Mouse (Mus musculus) kidney, embryonic 14.5 days (tissue): ENCODE results near the gene Atf1. TPM values are rescaled to one million over a fixed set of nuclear protein-coding genes. Genes with fewer than 3 reads are reported as not detected.

Experiments
- ATAC-seq: fragments of 200-750 bp; cut with Nextera tagmentation; 2 replicates; pipeline ENCODE4 v1.8.0; 2017; ENCODE audit warnings: moderate number of reproducible peaks, mild to moderate bottlenecking, moderate TSS enrichment, moderate library complexity; ENCODE audit not compliant: low FRiP score, low TSS enrichment
- H3K27ac ChIP-seq: fragments of 300-500 bp; sonication (generic); 2 replicates; pipeline ENCODE4 v1.5.1; 2014; ENCODE audit warnings: low read depth, mild to moderate bottlenecking, low read length, moderate library complexity, mixed read lengths
- H3K27me3 ChIP-seq: fragments of 300-500 bp; sonication (generic); 2 replicates; pipeline ENCODE4 v1.6.1; 2014; ENCODE audit warnings: mild to moderate bottlenecking, low read length; ENCODE audit not compliant: control insufficient read depth, insufficient read depth
- H3K36me3 ChIP-seq: fragments of 300-500 bp; sonication (generic); 2 replicates; pipeline ENCODE4 v1.6.1; 2014; ENCODE audit warnings: low read length, mixed read lengths; ENCODE audit not compliant: control insufficient read depth, insufficient read depth
- H3K4me1 ChIP-seq: fragments of 300-500 bp; sonication (generic); 2 replicates; pipeline ENCODE4 v1.6.1; 2014; ENCODE audit warnings: low read length, mixed read lengths; ENCODE audit not compliant: control insufficient read depth, insufficient read depth
- H3K4me2 ChIP-seq: fragments of 300-500 bp; sonication (generic); replicated peaks from 2 replicates; pipeline ENCODE4 v1.6.1; 2014; ENCODE audit warnings: low read depth, mild to moderate bottlenecking, low read length
- H3K4me3 ChIP-seq: fragments of 300-500 bp; sonication (generic); 2 replicates; pipeline ENCODE4 v1.5.1; 2014; ENCODE audit warnings: mild to moderate bottlenecking, low read length
- H3K9ac ChIP-seq: fragments of 300-500 bp; sonication (generic); 2 replicates; pipeline ENCODE4 v1.6.1; 2014; ENCODE audit warnings: low read depth, mild to moderate bottlenecking, low read length, moderate library complexity
- H3K9me3 ChIP-seq: fragments of 300-500 bp; sonication (generic); 2 replicates; pipeline ENCODE4 v1.6.1; 2016; ENCODE audit warnings: low read length; ENCODE audit not compliant: control insufficient read depth
- WGBS: fragments of 180-500 bp; shearing (Covaris S2); extraction: QIAGEN DNeasy Blood & Tissue Kit; methylation state at CpG from one replicate; pipeline ENCODE4 v1.1.7; 2014; 5-methylcytosine and 5-hydroxymethylcytosine counted together
- polyA plus RNA-seq: library from polyadenylated mRNA; unstranded; fragments of >200 nt; fragmentation: Nextera tagmentation; extraction: Ambion mirVana; gene quantifications from 2 replicates; pipeline ENCODE4 v1.2.1, GENCODE M21; 2014

Gene Atf1
- 48.4 and 57.8 TPM in 2 replicates for polyA plus RNA-seq

DNA sequence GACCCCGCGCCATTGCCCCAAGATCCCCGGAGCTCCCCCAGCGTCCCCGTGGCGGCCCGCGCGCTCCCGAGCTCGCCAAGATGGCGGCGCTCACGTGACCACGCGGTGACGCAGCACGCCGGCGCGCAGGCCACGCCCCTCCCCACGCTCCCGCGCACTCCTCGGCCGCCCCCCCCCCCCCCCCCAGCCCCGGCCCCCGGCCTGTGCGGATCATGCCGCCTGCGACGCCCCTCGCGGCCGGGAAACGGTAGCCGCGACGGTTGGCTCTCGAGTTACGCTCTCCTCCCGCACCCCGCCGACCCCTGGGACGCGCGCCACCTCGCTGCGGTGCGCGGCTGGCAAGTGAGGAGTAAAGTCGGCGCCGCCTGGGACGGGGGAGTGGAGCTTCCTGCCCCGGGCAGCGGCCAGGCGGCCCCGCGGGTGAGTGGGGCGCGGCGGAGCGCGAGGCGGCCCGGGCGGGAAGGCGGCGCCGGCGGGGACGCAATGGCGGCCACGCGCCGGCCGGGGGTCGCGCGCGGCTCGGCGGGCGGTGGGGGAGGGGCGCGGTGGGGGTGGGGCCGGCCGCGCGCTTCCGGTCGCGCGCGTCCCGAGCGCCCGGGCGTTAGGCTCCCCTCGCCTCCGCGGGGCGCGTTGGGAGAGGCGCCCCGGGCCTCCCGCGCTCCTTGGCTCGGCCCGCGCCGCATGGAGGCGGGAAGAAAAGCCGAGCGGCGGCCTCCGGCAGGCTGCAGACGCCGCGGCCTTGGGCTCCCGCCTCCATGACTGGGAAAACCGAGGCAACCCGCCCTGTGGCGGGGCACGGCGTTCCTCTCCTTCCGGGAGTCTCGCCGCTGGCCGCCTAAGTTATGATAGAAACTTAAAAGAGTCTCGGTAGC, at the start of gene Atf1:
TSS of gene Atf1 (plus strand) at position 157 of the 872 bp plus-strand sequence.
- Histone ChIP-seq H3K9ac (peak within 1 kb of the TSS; percentile 99), H3K27me3 (no peaks in the 10 kb centered on the region), H3K27ac (peak within 1 kb of the TSS; percentile 100), H3K4me3 (peak within 1 kb of the TSS; percentile 86), H3K4me1 (peaks cover 9% of the 10 kb centered on the region; the same call in 1 of the 2 replicates), H3K36me3 (peaks cover under 1% of the 10 kb centered on the region; the same call in 1 of the 2 replicates), H3K4me2 (peak within 1 kb of the TSS; percentile 77), H3K9me3 (peaks cover 8% of the 10 kb centered on the region; the same call in 1 of the 2 replicates)
- peak; percentile 90 for ATAC-seq
- WGBS = under 1% methylated on average over 97 of the region's 133 CpGs

DNA sequence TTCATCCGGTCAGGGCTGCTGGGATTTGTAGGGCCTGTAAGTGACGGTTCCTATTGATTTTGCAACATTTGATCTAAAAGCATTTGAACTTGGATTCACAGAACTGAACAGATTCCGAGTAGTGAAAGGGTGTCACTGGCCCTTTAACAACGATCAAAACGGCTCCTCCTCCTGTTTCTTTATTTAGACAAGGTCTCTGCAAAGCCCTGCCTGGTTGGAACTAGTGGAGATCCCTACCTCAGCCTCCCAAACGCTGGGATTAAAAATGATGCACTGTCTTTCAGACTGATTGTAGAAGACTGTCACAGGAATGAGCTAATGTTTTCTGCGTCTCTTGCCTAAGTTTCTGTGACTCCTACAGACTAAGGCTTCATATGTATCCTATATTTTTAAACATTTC, 49.1 kb upstream of the Atf1 start:
- WGBS = 56% methylated on average over 7 of the region's 7 CpGs
- Histone ChIP-seq H3K9me3 (no peaks in the 10 kb centered on the region), H3K27ac (no peak overlapping the region), H3K9ac (no peak overlapping the region), H3K4me2 (no peak overlapping the region), H3K27me3 (no peaks in the 10 kb centered on the region), H3K4me3 (no peak overlapping the region), H3K4me1 (no peaks in the 10 kb centered on the region), H3K36me3 (peaks cover 63% of the 10 kb centered on the region)
- ATAC-seq = no peak

DNA sequence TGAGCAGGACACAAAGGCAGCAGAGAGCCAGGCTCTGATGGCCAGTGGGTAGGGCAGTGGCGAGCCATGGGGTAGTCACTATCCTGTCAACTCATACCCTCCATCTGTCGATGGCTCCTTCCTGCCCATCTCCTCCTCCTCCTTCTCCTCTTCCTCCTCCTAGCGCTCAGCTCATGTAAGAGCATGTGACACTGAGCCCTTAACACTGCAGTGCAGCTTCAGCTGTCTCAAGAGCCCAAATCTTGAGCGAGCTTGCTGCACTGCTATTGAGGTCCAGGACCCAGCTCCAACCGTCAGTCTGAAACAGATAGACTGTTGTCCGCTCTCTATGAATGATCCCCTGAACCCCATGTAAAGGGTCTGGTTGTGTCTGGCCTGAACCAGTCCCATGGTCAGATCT, 47.9 kb upstream of the Atf1 start:
- no peak overlapping the region for H3K9ac ChIP-seq
- H3K4me2 ChIP-seq = no peak overlapping the region
- no peaks in the 10 kb centered on the region for H3K4me1 ChIP-seq
- 96% methylated on average over 6 of the region's 6 CpGs for WGBS
- H3K27me3 ChIP-seq = no peaks in the 10 kb centered on the region
- H3K4me3 ChIP-seq = no peak overlapping the region
- H3K9me3 ChIP-seq = no peaks in the 10 kb centered on the region
- H3K27ac ChIP-seq = no peak overlapping the region
- ATAC-seq = no peak
- peaks cover 62% of the 10 kb centered on the region for H3K36me3 ChIP-seq

DNA sequence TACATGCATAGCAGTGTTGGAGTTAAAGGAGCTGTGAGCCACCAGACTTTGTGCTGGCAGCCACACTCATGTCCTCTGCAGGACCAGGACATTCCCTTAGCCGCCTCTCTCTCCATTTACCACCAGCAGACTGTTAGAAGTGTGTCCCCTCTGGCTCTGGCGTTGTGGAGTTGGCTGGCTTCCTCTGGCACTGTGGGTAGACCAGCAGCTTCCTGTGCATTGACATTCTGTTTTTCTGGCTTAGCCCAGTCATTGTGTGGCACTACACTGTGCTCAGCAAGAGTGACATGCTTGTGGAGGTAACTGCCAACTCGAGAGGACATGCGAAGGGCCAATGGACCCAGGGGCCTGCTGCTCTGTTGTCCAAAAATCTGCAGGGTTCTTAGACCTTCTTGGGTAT, 47.4 kb upstream of the Atf1 start:
- no peak overlapping the region for H3K9ac ChIP-seq
- no peaks in the 10 kb centered on the region for H3K4me1 ChIP-seq
- no peaks in the 10 kb centered on the region for H3K27me3 ChIP-seq
- 90% methylated on average over 4 of the region's 4 CpGs for WGBS
- ATAC-seq = no peak
- H3K9me3 ChIP-seq = no peaks in the 10 kb centered on the region
- H3K4me3 ChIP-seq = no peak overlapping the region
- H3K27ac ChIP-seq = no peak overlapping the region
- peaks cover 59% of the 10 kb centered on the region for H3K36me3 ChIP-seq
- H3K4me2 ChIP-seq = no peak overlapping the region

DNA sequence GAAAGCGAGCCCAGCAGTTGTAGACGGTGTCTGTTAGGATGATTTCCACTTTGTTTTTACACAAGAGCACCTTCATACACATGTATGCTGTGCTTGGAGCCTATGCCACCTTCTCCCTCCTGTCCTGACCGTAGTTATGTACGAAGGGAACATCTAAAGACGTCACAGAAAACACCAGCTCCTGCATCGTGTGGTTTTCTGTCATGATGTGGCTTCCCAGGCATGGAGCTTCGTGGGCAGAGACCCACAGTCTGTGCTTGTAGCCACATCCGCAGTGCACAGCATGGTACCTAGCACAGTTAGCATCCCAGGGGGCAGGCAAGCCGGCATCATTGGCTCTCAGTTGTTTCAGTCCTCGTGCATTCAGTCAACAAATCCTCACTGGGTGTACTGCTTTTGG, 45.8 kb upstream of the Atf1 start:
- no peaks in the 10 kb centered on the region for H3K9me3 ChIP-seq
- no peak overlapping the region for H3K4me2 ChIP-seq
- H3K27me3 ChIP-seq = no peaks in the 10 kb centered on the region
- no peak overlapping the region for H3K4me3 ChIP-seq
- peaks cover 70% of the 10 kb centered on the region for H3K36me3 ChIP-seq
- 91% methylated on average over 10 of the region's 10 CpGs for WGBS
- H3K4me1 ChIP-seq = no peaks in the 10 kb centered on the region
- ATAC-seq = no peak
- H3K27ac ChIP-seq = no peak overlapping the region
- H3K9ac ChIP-seq = no peak overlapping the region

DNA sequence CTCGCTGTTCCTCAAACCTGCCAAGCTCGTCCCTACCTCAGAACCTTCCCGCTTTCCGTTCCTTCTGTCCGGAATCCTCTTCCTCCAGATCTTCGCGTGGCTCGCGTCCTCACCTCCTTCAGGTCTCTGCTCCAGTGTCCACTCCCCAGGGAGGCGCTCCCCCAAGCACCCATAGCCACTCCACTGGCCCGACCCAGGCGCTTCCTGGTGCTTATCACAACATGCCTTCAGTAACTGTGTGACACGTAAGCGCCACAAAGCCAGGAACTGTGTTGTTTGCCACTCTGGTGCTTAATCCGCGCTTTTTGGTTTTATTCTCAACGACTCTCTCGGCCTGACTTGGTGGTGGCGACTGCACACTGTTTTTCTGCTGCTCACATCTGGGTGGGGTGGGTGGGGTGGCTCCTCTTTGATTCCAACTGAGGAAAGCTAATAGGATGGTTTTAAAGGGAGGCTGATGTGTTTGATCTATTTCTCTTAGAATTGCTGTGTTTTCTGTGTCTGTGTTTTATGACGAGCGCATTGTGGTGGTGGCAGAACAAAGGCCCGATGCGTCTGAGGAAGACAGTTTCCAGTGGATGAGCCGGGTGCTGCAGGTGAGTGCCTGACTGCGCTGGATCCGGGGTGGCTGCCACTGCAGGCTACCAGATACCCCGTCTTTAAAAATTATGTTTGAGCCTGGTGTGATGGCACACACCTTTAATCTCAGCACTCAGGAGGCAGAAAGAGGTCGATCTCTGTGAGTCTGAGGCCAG, 44.9 kb upstream of the Atf1 start:
- 81% methylated on average over 28 of the region's 28 CpGs for WGBS
- Histone ChIP-seq H3K9ac (no peak overlapping the region), H3K27ac (no peak overlapping the region), H3K27me3 (no peaks in the 10 kb centered on the region), H3K36me3 (peaks cover 73% of the 10 kb centered on the region), H3K9me3 (no peaks in the 10 kb centered on the region), H3K4me2 (no peak overlapping the region), H3K4me3 (no peak overlapping the region), H3K4me1 (no peaks in the 10 kb centered on the region)
- ATAC-seq = no peak

DNA sequence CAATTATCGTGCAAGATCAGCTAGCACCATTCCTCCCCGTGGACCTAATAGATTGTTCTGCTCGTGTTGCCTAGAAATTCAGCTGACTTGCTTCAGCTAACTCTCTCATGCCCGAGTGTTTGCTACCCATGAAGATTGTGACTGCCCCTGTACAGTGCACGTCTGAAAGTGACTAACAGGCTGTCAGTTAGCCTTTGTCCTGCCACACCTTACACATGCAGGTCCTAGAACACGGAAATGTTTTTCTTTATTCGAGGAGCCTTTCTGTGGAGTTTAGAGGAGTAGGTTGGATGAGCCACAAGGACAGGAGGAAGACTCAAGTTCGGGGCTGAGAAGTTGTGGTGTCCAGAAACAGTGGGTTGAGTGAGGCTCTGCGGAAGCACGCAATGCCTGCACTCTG, 44.1 kb upstream of the Atf1 start:
- H3K4me3 ChIP-seq = no peak overlapping the region
- no peaks in the 10 kb centered on the region for H3K9me3 ChIP-seq
- no peak for ATAC-seq
- H3K27me3 ChIP-seq = no peaks in the 10 kb centered on the region
- H3K4me2 ChIP-seq = no peak overlapping the region
- no peaks in the 10 kb centered on the region for H3K4me1 ChIP-seq
- peaks cover 75% of the 10 kb centered on the region for H3K36me3 ChIP-seq
- H3K27ac ChIP-seq = no peak overlapping the region
- 93% methylated on average over 10 of the region's 10 CpGs for WGBS
- H3K9ac ChIP-seq = no peak overlapping the region

DNA sequence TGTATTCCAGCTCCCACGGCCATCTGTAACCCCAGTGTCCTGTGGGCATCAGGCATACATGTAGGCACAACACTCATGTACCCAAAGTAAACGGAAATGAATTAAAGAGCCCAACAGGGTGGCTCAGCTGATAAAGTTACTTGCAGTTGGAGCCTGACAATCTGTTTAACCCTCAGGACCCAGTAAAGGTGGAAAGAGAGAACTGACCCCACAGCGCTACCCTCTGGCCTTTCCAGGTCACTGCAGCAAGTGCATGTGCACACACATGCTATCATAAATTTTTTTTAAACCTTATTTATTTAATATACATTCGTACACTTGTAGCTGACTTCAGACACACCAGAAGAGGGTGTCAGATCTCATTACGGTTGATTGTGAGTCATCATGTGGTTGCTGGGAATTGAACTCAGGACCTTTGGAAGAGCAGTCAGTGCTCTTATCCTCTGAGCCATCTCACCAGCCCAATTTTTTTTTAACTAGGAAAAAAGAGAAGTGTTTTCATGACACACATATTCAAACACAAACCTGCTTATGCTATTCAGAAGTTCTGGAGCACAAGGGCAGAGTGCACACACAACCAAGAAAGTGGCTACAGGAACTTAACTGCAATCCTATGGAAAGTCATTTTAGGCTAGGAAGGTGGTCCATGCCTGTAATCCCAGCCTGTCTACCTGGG, 42.7 kb upstream of the Atf1 start:
- no peak overlapping the region for H3K4me2 ChIP-seq
- no peaks in the 10 kb centered on the region for H3K9me3 ChIP-seq
- peaks cover 71% of the 10 kb centered on the region for H3K36me3 ChIP-seq
- no peak overlapping the region for H3K27ac ChIP-seq
- H3K27me3 ChIP-seq = no peaks in the 10 kb centered on the region
- no peak for ATAC-seq
- H3K9ac ChIP-seq = no peak overlapping the region
- no peak overlapping the region for H3K4me3 ChIP-seq
- H3K4me1 ChIP-seq = no peaks in the 10 kb centered on the region
- WGBS = 83% methylated on average over 5 of the region's 5 CpGs
